Mouse (Mus musculus) bone marrow, adult 2 months (tissue): Measurements from ENCODE around the gene Prima1. TPM values are rescaled to one million over a fixed set of nuclear protein-coding genes. Genes with fewer than 3 reads are reported as not detected.

Source experiments
- H3K27ac ChIP-seq: fragments of 200-500 bp; 2 replicates; pipeline ENCODE4 v1.5.1; 2012; ENCODE audit warnings: low read depth, mild to moderate bottlenecking, control low read depth, inconsistent platforms, low read length; ENCODE audit not compliant: control insufficient read depth, poor library complexity, insufficient read depth
- H3K4me1 ChIP-seq: fragments of 200-500 bp; 2 replicates; pipeline ENCODE4 v1.6.1; 2011; ENCODE audit warnings: low read length; ENCODE audit not compliant: control insufficient read depth, insufficient read depth
- H3K4me3 ChIP-seq: fragments of 200-500 bp; replicated peaks from 2 replicates; pipeline ENCODE3; 2011; ENCODE audit warnings: mild to moderate bottlenecking, low read depth, low read length, control low read depth; ENCODE audit not compliant: control insufficient read depth
- CTCF ChIP-seq: fragments of 200-500 bp; IDR thresholded peaks from 2 replicates; pipeline ENCODE4 v1.5.1; 2011; ENCODE audit warnings: low read length, control low read depth; ENCODE audit not compliant: control insufficient read depth, insufficient read depth
- POLR2A ChIP-seq: fragments of 200-500 bp; IDR thresholded peaks from 2 replicates; pipeline ENCODE4 v1.6.1; 2011; ENCODE audit warnings: low read depth, mild to moderate bottlenecking, control low read depth, low read length, borderline replicate concordance; ENCODE audit not compliant: control insufficient read depth
- WGBS: fragments of 180-500 bp; shearing (Covaris S2); methylation state at CpG from one replicate; pipeline ENCODE4 v1.1.7; 2018; 5-methylcytosine and 5-hydroxymethylcytosine counted together
- polyA plus RNA-seq: library from polyadenylated mRNA; stranded (reverse); fragments of >200 nt; gene quantifications from 2 replicates; pipeline ENCODE4 v1.2.4, GENCODE M21; 2011; ENCODE audit warnings: low replicate concordance; ENCODE audit not compliant: missing spikeins, insufficient read depth, insufficient read length

Prima1 gene
- polyA plus RNA-seq, 1 experiment: not detected

GRCm38 (mm10) chr12:103189771-103190170 is 52.2 kb downstream of the Prima1 start:
- no peak for TF ChIP-seq CTCF
- no peak for TF ChIP-seq POLR2A

GRCm38 (mm10) chr12:103188223-103188622 is 53.7 kb downstream of the Prima1 start:
- no peak overlapping the region for H3K4me3 ChIP-seq
- no peaks in the 10 kb centered on the region for H3K4me1 ChIP-seq
- no peak overlapping the region for H3K27ac ChIP-seq
- 66% methylated on average over 8 of the region's 8 CpGs for WGBS
- TF ChIP-seq CTCF (no peak), POLR2A (no peak)

More at GRCm38 (mm10) chr12:103189771-103190170, 52.2 kb downstream of the Prima1 start:
- Histone ChIP-seq H3K4me3 (no peak overlapping the region), H3K4me1 (no peaks in the 10 kb centered on the region), H3K27ac (no peak overlapping the region)
- 80% methylated on average over 12 of the region's 12 CpGs for WGBS

- no peak overlapping the region for H3K4me3 ChIP-seq
- TF ChIP-seq POLR2A (no peak), CTCF (no peak)
- H3K4me1 ChIP-seq: no peaks in the 10 kb centered on the region
- H3K27ac ChIP-seq: no peak overlapping the region
- 77% methylated on average over 7 of the region's 7 CpGs for WGBS
Observed at GRCm38 (mm10) chr12:103187020-103187419, 54.9 kb downstream of the Prima1 start.

GRCm38 (mm10) chr12:103183057-103183456 is 58.9 kb downstream of the Prima1 start:
- Histone ChIP-seq H3K27ac (no peak overlapping the region), H3K4me1 (no peaks in the 10 kb centered on the region), H3K4me3 (no peak overlapping the region)
- WGBS: 51% methylated on average over 7 of the region's 7 CpGs
- TF ChIP-seq CTCF (no peak), POLR2A (no peak)

GRCm38 (mm10) chr12:103168892-103169291 is 73.1 kb downstream of the Prima1 start:
- TF ChIP-seq POLR2A (no peak), CTCF (no peak)
- 72% methylated on average over 12 of the region's 12 CpGs for WGBS
- H3K4me1 ChIP-seq: no peaks in the 10 kb centered on the region

GRCm38 (mm10) chr12:103164101-103165030 is 77.6 kb downstream of the Prima1 start:
- H3K27ac ChIP-seq: no peak overlapping the region
- H3K4me1 ChIP-seq: no peaks in the 10 kb centered on the region
- TF ChIP-seq CTCF: no peak
- TF ChIP-seq POLR2A: no peak
- WGBS: 78% methylated on average over 14 of the region's 14 CpGs
- no peak overlapping the region for H3K4me3 ChIP-seq

More at GRCm38 (mm10) chr12:103168892-103169291, 73.1 kb downstream of the Prima1 start:
- no peak overlapping the region for H3K4me3 ChIP-seq
- no peak overlapping the region for H3K27ac ChIP-seq

- no peak for TF ChIP-seq POLR2A
- no peak for TF ChIP-seq CTCF
- Histone ChIP-seq H3K27ac (no peak overlapping the region), H3K4me3 (no peak overlapping the region), H3K4me1 (no peaks in the 10 kb centered on the region)
- WGBS: 71% methylated on average over 10 of the region's 10 CpGs
Observed at GRCm38 (mm10) chr12:103163596-103163995, 78.4 kb downstream of the Prima1 start.

GRCm38 (mm10) chr12:103160721-103161120 is 81.2 kb downstream of the Prima1 start:
- TF ChIP-seq POLR2A: no peak
- TF ChIP-seq CTCF: no peak
- WGBS: 82% methylated on average over 4 of the region's 4 CpGs
- Histone ChIP-seq H3K27ac (no peak overlapping the region), H3K4me1 (no peaks in the 10 kb centered on the region), H3K4me3 (no peak overlapping the region)
